Mouse (Mus musculus) heart, embryonic 16.5 days (tissue): ENCODE measurements at regions not wholly inside any gene's neighbourhood (a gene's known extent, or its start where the extent isn't known, plus 50 kb on each side); places are given as distances from the start of the nearest gene placed in this dataset.
"Not testable (repeated sequence)": the region's sequence is repeated elsewhere in the genome, so short reads cannot be mapped to it uniquely, and the experiment has no call there.

Source experiments
- ATAC-seq: fragments of 200-750 bp; cut with Nextera tagmentation; replicated peaks from 2 replicates; pipeline ENCODE4 v1.8.0; 2017; ENCODE audit warnings: moderate number of reproducible peaks; ENCODE audit not compliant: insufficient read depth, low FRiP score; ENCODE audit errors: extremely low read depth
- H3K27ac ChIP-seq: fragments of 300-500 bp; sonication (generic); 2 replicates; pipeline ENCODE4 v1.5.1; 2014; ENCODE audit warnings: mild to moderate bottlenecking, low read length, control low read depth, moderate library complexity
- H3K27me3 ChIP-seq: fragments of 300-500 bp; sonication (generic); 2 replicates; pipeline ENCODE4 v1.6.1; 2014; ENCODE audit warnings: low read length, mixed read lengths; ENCODE audit not compliant: control insufficient read depth, insufficient read depth
- H3K36me3 ChIP-seq: fragments of 300-500 bp; sonication (generic); 2 replicates; pipeline ENCODE4 v1.6.1; 2014; ENCODE audit not compliant: control insufficient read depth, insufficient read depth
- H3K4me1 ChIP-seq: fragments of 300-500 bp; sonication (generic); 2 replicates; pipeline ENCODE4 v1.6.1; 2014; ENCODE audit warnings: low read length, mixed read lengths; ENCODE audit not compliant: control insufficient read depth, insufficient read depth
- H3K4me2 ChIP-seq: fragments of 300-500 bp; sonication (generic); 2 replicates; pipeline ENCODE4 v1.6.1; 2014; ENCODE audit warnings: low read depth, mild to moderate bottlenecking, control low read depth, low read length
- H3K4me3 ChIP-seq: fragments of 300-500 bp; sonication (generic); 2 replicates; pipeline ENCODE4 v1.5.1; 2014; ENCODE audit warnings: mild to moderate bottlenecking, control low read depth, low read length
- H3K9ac ChIP-seq: fragments of 300-500 bp; sonication (generic); 2 replicates; pipeline ENCODE4 v1.6.1; 2014; ENCODE audit warnings: low read length, control low read depth
- H3K9me3 ChIP-seq: fragments of 300-500 bp; sonication (generic); replicated peaks from 2 replicates; pipeline ENCODE4 v1.6.1; 2016; ENCODE audit warnings: low read length; ENCODE audit not compliant: control insufficient read depth
- WGBS: fragments of 180-500 bp; shearing (Covaris S2); extraction: QIAGEN DNeasy Blood & Tissue Kit; methylation state at CpG from one replicate; pipeline ENCODE4 v1.1.7; 2014; 5-methylcytosine and 5-hydroxymethylcytosine counted together

DNA sequence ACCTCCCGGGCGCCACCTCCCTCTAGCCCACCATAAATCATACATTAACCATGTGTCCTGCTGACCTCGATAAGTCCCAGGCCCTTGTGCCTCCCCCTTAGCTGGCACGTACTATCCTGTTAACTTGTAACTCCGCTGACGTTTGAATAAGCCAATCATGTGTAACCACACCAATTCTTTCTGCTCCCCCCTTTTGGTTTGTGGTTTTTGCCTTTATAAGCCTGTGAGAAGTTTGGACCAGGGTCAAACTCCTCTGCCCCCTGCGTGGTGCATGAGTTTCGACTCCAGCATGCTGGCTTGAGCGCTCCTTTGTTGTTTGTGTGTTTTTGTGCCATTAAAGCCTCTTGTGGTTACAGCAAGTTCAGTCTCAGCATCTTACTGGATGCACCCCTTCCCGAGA, 138.4 kb upstream of the Samt2 start:
- H3K4me1 ChIP-seq, H3K9ac ChIP-seq, H3K27me3 ChIP-seq, H3K4me2 ChIP-seq, H3K9me3 ChIP-seq, H3K36me3 ChIP-seq, H3K4me3 ChIP-seq, ATAC-seq, H3K27ac ChIP-seq: not testable (repeated sequence)
- WGBS = 75% methylated on average over 10 of the region's 10 CpGs

DNA sequence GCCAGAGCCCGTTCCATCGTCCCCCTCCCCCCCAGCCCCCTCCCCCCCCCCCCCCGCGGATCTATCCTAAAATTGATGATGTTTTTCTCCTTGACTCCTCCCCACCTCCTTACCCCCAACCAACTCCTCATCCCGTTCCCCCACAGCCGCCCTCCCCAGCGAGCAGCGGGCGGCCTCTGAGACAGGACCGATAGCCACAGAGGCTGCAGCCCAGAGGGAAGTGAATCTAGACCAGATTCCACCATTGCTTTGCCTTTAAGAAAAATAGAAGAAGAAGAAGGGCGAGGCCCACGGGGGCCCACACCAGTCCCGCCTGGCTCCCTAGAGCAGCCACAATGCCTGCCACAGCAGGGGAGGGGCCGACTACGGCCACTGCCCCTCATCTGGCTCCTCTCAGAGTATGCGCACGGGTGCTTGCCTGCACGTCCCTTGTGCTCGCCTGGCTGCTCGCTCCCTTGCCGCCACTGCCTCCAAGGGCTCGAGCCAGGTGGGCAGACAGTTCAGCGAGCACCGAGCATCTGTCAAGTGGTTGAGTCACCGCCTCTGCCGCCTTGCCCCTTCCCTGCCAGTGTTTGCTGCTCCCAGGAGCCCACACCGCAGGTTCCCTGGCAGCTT, 134.6 kb upstream of the Samt2 start:
- Histone ChIP-seq H3K9me3 (0 out of 2 replicates have a peak, but pooled peaks cover 2% of the 10 kb centered on the region), H3K4me2 (peak overlapping the region; percentile 51), H3K27ac (no peak overlapping the region), H3K9ac (no peak overlapping the region), H3K4me3 (no peak overlapping the region), H3K4me1 (no peaks in the 10 kb centered on the region), H3K36me3 (no peaks in the 10 kb centered on the region), H3K27me3 (no peaks in the 10 kb centered on the region)
- ATAC-seq = no peak
- 45% methylated on average over 23 of the region's 27 CpGs for WGBS

DNA sequence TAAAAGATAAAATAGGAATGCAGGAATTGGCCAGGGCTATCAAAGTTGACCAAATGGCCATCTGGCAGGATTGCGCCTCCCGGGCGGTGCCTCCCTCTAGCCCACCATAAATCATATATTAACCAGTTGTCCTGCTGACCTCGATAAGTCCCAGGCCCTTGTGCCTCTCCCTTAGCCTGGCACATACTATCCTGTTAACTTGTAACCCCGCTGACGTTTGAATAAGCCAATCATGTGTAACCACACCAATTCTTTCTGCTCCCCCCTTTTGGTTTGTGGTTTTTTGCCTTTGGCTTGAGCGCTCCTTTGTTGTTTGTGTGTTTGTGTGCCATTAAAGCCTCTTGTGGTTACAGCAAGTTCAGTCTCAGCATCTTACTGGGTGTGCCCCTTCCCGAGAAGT, 133.4 kb upstream of the Samt2 start:
- not testable (repeated sequence) for H3K4me3 ChIP-seq, H3K9me3 ChIP-seq, H3K27ac ChIP-seq, H3K4me1 ChIP-seq, ATAC-seq, H3K27me3 ChIP-seq, H3K4me2 ChIP-seq, H3K36me3 ChIP-seq, H3K9ac ChIP-seq
- 80% methylated on average over 8 of the region's 8 CpGs for WGBS

DNA sequence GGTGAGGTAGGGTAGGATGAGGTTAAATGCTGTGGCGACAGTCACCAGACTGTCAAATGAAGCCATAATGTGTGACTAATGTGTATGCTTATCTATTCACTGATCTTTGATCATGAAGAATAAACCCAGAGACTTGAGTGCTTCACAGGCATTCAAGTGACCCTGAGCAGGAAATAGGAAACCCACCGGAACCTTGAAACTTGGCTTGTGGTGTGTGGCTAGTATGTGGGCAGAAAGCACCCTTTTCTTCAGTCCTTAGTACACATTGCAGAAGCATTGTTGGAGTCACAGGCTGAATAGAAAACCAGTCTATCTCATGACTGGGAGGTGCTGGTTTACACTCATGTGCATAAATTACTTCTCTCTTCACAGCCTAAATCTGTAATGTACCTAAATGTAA, 91.4 kb upstream of the Samt2 start:
- 86% methylated on average over 1 of the region's 2 CpGs for WGBS
- H3K4me1 ChIP-seq, H3K27me3 ChIP-seq, H3K36me3 ChIP-seq, H3K4me2 ChIP-seq, H3K4me3 ChIP-seq, H3K9ac ChIP-seq, H3K9me3 ChIP-seq, H3K27ac ChIP-seq, ATAC-seq: not testable (repeated sequence)
